Mouse (Mus musculus) midbrain, embryonic 12.5 days (tissue): ENCODE measurements at regions not wholly inside any gene's neighbourhood (a gene's known extent, or its start where the extent isn't known, plus 50 kb on each side); places are given as distances from the start of the nearest gene placed in this dataset.
A peak's percentile ranks its signal among the peaks of the same experiment; 100 is the strongest.

Source experiments
- ATAC-seq: fragments of 200-750 bp; cut with Nextera tagmentation; 2 replicates; pipeline ENCODE4 v1.8.0; 2017; ENCODE audit warnings: low read depth, moderate TSS enrichment, moderate library complexity; ENCODE audit not compliant: low FRiP score
- H3K27ac ChIP-seq: fragments of 300-500 bp; sonication (generic); replicated peaks from 2 replicates; pipeline ENCODE4 v1.5.1; 2016; ENCODE audit warnings: mild to moderate bottlenecking
- H3K27me3 ChIP-seq: fragments of 300-500 bp; sonication (generic); 2 replicates; pipeline ENCODE4 v1.6.1; 2016; ENCODE audit warnings: mild to moderate bottlenecking
- H3K36me3 ChIP-seq: fragments of 300-500 bp; sonication (generic); 2 replicates; pipeline ENCODE4 v1.6.1; 2016
- H3K4me1 ChIP-seq: fragments of 300-500 bp; sonication (generic); 2 replicates; pipeline ENCODE4 v1.6.1; 2016
- H3K4me2 ChIP-seq: fragments of 300-500 bp; sonication (generic); replicated peaks from 2 replicates; pipeline ENCODE4 v1.6.1; 2016; ENCODE audit warnings: mild to moderate bottlenecking, moderate library complexity
- H3K4me3 ChIP-seq: fragments of 300-500 bp; sonication (generic); 2 replicates; pipeline ENCODE4 v1.5.1; 2016; ENCODE audit warnings: mild to moderate bottlenecking
- H3K9ac ChIP-seq: fragments of 300-500 bp; sonication (generic); replicated peaks from 2 replicates; pipeline ENCODE4 v1.6.1; 2016; ENCODE audit warnings: mild to moderate bottlenecking, moderate library complexity
- H3K9me3 ChIP-seq: fragments of 300-500 bp; sonication (generic); 2 replicates; pipeline ENCODE4 v1.6.1; 2016; ENCODE audit warnings: mild to moderate bottlenecking
- WGBS: fragments of 180-500 bp; shearing (Covaris S2); methylation state at CpG from one replicate; pipeline ENCODE4 v1.1.7; 2016; 5-methylcytosine and 5-hydroxymethylcytosine counted together

- Histone ChIP-seq H3K27ac (no peak overlapping the region), H3K9ac (no peak overlapping the region), H3K4me2 (no peak overlapping the region), H3K36me3 (no peaks in the 10 kb centered on the region), H3K4me1 (no peaks in the 10 kb centered on the region), H3K27me3 (no peaks in the 10 kb centered on the region), H3K4me3 (no peak overlapping the region), H3K9me3 (no peaks in the 10 kb centered on the region)
- ATAC-seq, result peak; percentile 60
- 83% methylated on average over 6 of the region's 6 CpGs for WGBS
Measured at GRCm38 (mm10) chr5:61155390-61156225, 653.0 kb upstream of the G6pd2 start.

GRCm38 (mm10) chr5:61156226-61156565 is 652.4 kb upstream of the G6pd2 start:
- Histone ChIP-seq H3K9me3 (no peaks in the 10 kb centered on the region), H3K9ac (no peak overlapping the region), H3K27me3 (no peaks in the 10 kb centered on the region), H3K4me1 (no peaks in the 10 kb centered on the region), H3K4me3 (no peak overlapping the region), H3K36me3 (no peaks in the 10 kb centered on the region), H3K4me2 (no peak overlapping the region), H3K27ac (no peak overlapping the region)
- WGBS, result 55% methylated on average over 8 of the region's 8 CpGs
- ATAC-seq, result no peak
